8 mouse cellular contexts compared by ENCODE assay signal in the genomic region with DNA sequence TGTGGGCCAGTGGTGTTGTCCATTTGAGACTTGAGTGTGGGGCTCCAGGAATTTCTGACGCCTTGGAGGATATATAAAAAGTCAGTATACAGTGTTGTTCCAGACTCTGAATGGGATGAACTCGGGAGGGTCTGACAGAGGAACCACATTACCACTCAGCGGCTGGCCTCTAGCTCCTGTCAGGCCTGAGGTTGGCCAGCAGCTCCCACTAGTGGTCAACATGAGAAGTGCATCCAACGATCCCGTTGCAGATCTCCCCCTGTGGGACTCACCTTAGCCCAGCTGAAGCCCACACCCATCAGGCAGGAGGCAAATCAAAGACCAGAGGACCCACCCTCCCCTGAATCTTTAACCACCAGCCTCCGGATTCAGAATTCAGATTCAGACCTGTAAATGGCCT. TPM values are rescaled to one million over a fixed set of nuclear protein-coding genes. Genes with fewer than 3 reads are reported as not detected.
DNase-seq lines count a peak whose midpoint lies in the region; ATAC-seq and TF ChIP-seq lines count a peak whose summit lies in the region.

No protein-coding gene starts in this region.

- no peak overlapping the region for H3K9ac ChIP-seq in limb, embryonic 11.5 days (ENCODE audit: low read length)
- H3K9ac ChIP-seq in midbrain, postnatal 0 days (replicated peaks; ENCODE audit: low read length, poor library complexity, severe bottlenecking) = no peak overlapping the region

- H3K36me3 ChIP-seq in kidney, adult 2 months (ENCODE audit: control insufficient read depth, insufficient read depth, low read length) = no peaks in the 10 kb centered on the region
- no peaks in the 10 kb centered on the region for H3K36me3 ChIP-seq in limb, embryonic 11.5 days (ENCODE audit: control insufficient read depth, insufficient read depth, low read length)
- H3K36me3 ChIP-seq in midbrain, postnatal 0 days (ENCODE audit: insufficient read depth, low read length) = no peaks in the 10 kb centered on the region

- H3K27ac ChIP-seq in kidney, adult 2 months (ENCODE audit: insufficient read depth, low read depth, low read length) = no peak overlapping the region
- H3K27ac ChIP-seq in limb, embryonic 11.5 days (replicated peaks; ENCODE audit: low read depth, low read length) = no peak overlapping the region
- no peak overlapping the region for H3K27ac ChIP-seq in midbrain, postnatal 0 days (ENCODE audit: low read depth, low read length)

- TF ChIP-seq POLR2A in kidney, adult 2 months (IDR thresholded peaks at IDR 0.05; ENCODE audit: low read depth, low read length) = no peak

- H3K4me1 ChIP-seq in kidney, adult 2 months (ENCODE audit: control insufficient read depth, insufficient read depth, low read length) = no peaks in the 10 kb centered on the region
- peaks cover 9% of the 10 kb centered on the region for H3K4me1 ChIP-seq in limb, embryonic 11.5 days (ENCODE audit: control insufficient read depth, insufficient read depth, low read length)
- H3K4me1 ChIP-seq in midbrain, postnatal 0 days (ENCODE audit: insufficient read depth, low read length) = 0 out of 2 replicates have a peak, but pooled peaks cover 2% of the 10 kb centered on the region

- ATAC-seq in limb, embryonic 11.5 days (ENCODE audit: insufficient number of reproducible peaks, low FRiP score, low TSS enrichment, low read depth) = no peak
- peak; percentile 45; the same call in 1 of the 2 replicates for ATAC-seq in midbrain, postnatal 0 days (ENCODE audit: low FRiP score)

- H3K9me3 ChIP-seq in limb, embryonic 11.5 days (ENCODE audit: control insufficient read depth, low read length) = no peaks in the 10 kb centered on the region
- no peaks in the 10 kb centered on the region for H3K9me3 ChIP-seq in midbrain, postnatal 0 days (ENCODE audit: low read length)

- peak; percentile 98; the same call in 1 of the 2 replicates for TF ChIP-seq CTCF in kidney, adult 2 months (conservative IDR thresholded peaks at IDR 0.05; ENCODE audit: insufficient read depth, insufficient read length, low read depth, low read length)
- peak; percentile 96 for TF ChIP-seq CTCF in midbrain, postnatal 0 days (IDR thresholded peaks at IDR 0.05)

- no peak overlapping the region for H3K4me3 ChIP-seq in kidney, adult 2 months (ENCODE audit: insufficient read depth, low read depth, low read length)
- H3K4me3 ChIP-seq in limb, embryonic 11.5 days (ENCODE audit: low read depth, low read length) = no peak overlapping the region
- no peak overlapping the region for H3K4me3 ChIP-seq in midbrain, postnatal 0 days (ENCODE audit: low read depth, low read length)

- no peak overlapping the region for H3K4me2 ChIP-seq in limb, embryonic 11.5 days (ENCODE audit: low read depth, severe bottlenecking)
- no peak overlapping the region for H3K4me2 ChIP-seq in midbrain, postnatal 0 days (ENCODE audit: low read depth, low read length, poor library complexity, severe bottlenecking)

- WGBS in kidney, adult 2 months = 2% methylated on average over 6 of the region's 6 CpGs
- under 1% methylated on average over 6 of the region's 6 CpGs for whole genome bisulfite sequencing in limb, embryonic 11.5 days
- WGBS in midbrain, postnatal 0 days = 0% methylated on average over 6 of the region's 6 CpGs

- DNase-seq in 3T3-L1 (ENCODE audit: low read depth, low spot score) = peak; percentile 74
- DNase-seq in adrenal gland, adult 8-10 months = peak; percentile 17
- peak; percentile 88 for DNase-seq in embryo, embryonic 10.5 days (ENCODE audit: low spot score)
- DNase-seq in heart, adult 18-20 months = peak; percentile 66 to 85
- DNase-seq in kidney, adult 2 months = peak; percentile 71
- DNase-seq in limb, embryonic 11.5 days (ENCODE audit: low spot score) = peak; percentile 89
- peak; percentile 75 for DNase-seq in midbrain, postnatal 0 days (ENCODE audit: low spot score)
- peak; percentile 28 to 56 for DNase-seq in spleen, postnatal 14 days (ENCODE audit: low spot score in 2 of 2)

- H3K27me3 ChIP-seq in kidney, adult 2 months (replicated peaks; ENCODE audit: control insufficient read depth, insufficient read depth, low read length) = no peaks in the 10 kb centered on the region; the same call in 1 of the 2 replicates
- H3K27me3 ChIP-seq in limb, embryonic 11.5 days (ENCODE audit: control insufficient read depth, insufficient read depth, low read length) = peaks cover 48% of the 10 kb centered on the region
- peaks cover 78% of the 10 kb centered on the region for H3K27me3 ChIP-seq in midbrain, postnatal 0 days (ENCODE audit: insufficient read depth, low read length)

RNA-seq across cellular contexts. Expression of a gene that starts 1.9 kb away (rescaled TPM):
- under 1 TPM in 3 of 4 experiments, not detected in 1; 0.03 to 0.78 (median 0.10) TPM for total RNA-seq in adrenal gland, adult 8-10 months (2022)
- total RNA-seq in heart, adult 18-20 months (2021) = 100 to 1,000 TPM; 174 to 194 TPM
- 0.72 and 1.0 TPM in 2 replicates for polyA plus RNA-seq in kidney, adult 2 months (2012; rRNA removed)
- 0.04 TPM in 1 of 2 replicates, not detected in the other for polyA plus RNA-seq in limb, embryonic 11.5 days (2014; fragmentation: Nextera tagmentation; extraction: Ambion mirVana)
- 1.2 and 1.4 TPM in 2 replicates for total RNA-seq in midbrain, postnatal 0 days (2014; rRNA removed)
- 0.36 and 0.38 TPM in 2 replicates for polyA plus RNA-seq in midbrain, postnatal 0 days (2015; fragmentation: Nextera tagmentation; extraction: Ambion mirVana)

Comparison
In these comparisons a context has a peak if more than half of its experiments do, and no peak if none do; other contexts are left out.
1. DNase-seq: peak in every context shown above with its lines; median percentile 89 in limb, embryonic 11.5 days; 88 in embryo, embryonic 10.5 days; 76 in heart, adult 18-20 months; 75 in midbrain, postnatal 0 days; 74 in 3T3-L1; 71 in kidney, adult 2 months; 42 in spleen, postnatal 14 days; 17 in adrenal gland, adult 8-10 months.
2. RNA of a gene that starts 1.9 kb away (total RNA-seq): 174 to 194 TPM in heart, adult 18-20 months; 1.2 to 1.4 TPM in midbrain, postnatal 0 days and 0.03 to 0.78 TPM in adrenal gland, adult 8-10 months; every median in the first group is over 10 times any median in the second.